Mouse (Mus musculus) ES-E14 (cell line): ENCODE measurements at regions not wholly inside any gene's neighbourhood (a gene's known extent, or its start where the extent isn't known, plus 50 kb on each side); places are given as distances from the start of the nearest gene placed in this dataset.

Source experiments
- DNase-seq: peaks from one replicate; pipeline ENCODE4 v3.0.0-alpha.2; 2013; ENCODE audit warnings: low read depth, low spot score
- H3K27ac ChIP-seq: 2 replicates; pipeline ENCODE4 v1.5.1; 2012; ENCODE audit warnings: low read depth, mild to moderate bottlenecking, low read length, moderate library complexity, mixed read lengths; ENCODE audit not compliant: poor library complexity, insufficient read depth, severe bottlenecking
- H3K36me3 ChIP-seq: 2 replicates; pipeline ENCODE4 v1.6.1; 2012; ENCODE audit warnings: mild to moderate bottlenecking, low read length, moderate library complexity, mixed read lengths; ENCODE audit not compliant: control insufficient read depth, poor library complexity, insufficient read depth, severe bottlenecking
- H3K4me1 ChIP-seq, 2 experiments: fragments of 150-350 bp in 1 of 2; sonication (generic) in 1 of 2; 2 replicates each; pipeline ENCODE4 v1.6.1; 2012; ENCODE audit warnings: low read length in 2 of 2, mild to moderate bottlenecking in 1 of 2, mixed read lengths in 1 of 2; ENCODE audit not compliant: control insufficient read depth in 2 of 2, insufficient read depth in 2 of 2, poor library complexity in 1 of 2
- H3K4me3 ChIP-seq, 2 experiments: fragments of 150-350 bp in 1 of 2; sonication (generic) in 1 of 2; 2 replicates each; pipeline ENCODE4 v1.5.1; 2012; ENCODE audit warnings: low read length in 2 of 2, low read depth in 1 of 2, mild to moderate bottlenecking in 1 of 2, mixed read lengths in 1 of 2; ENCODE audit not compliant: insufficient read depth in 1 of 2, poor library complexity in 1 of 2, severe bottlenecking in 1 of 2
- H3K9ac ChIP-seq: 2 replicates; pipeline ENCODE4 v1.6.1; 2012; ENCODE audit warnings: low read depth, mild to moderate bottlenecking, low read length, mixed read lengths; ENCODE audit not compliant: poor library complexity, insufficient read depth, severe bottlenecking
- H3K9me3 ChIP-seq: fragments of 150-350 bp; sonication (generic); 2 replicates; pipeline ENCODE4 v1.6.1; 2012; ENCODE audit warnings: low read depth, mild to moderate bottlenecking, low read length; ENCODE audit not compliant: control insufficient read depth, insufficient read depth
- CHD2 ChIP-seq: IDR thresholded peaks from 2 replicates; pipeline ENCODE4 v1.6.1; 2014; ENCODE audit warnings: mild to moderate bottlenecking, low read depth, low read length, inconsistent platforms
- HCFC1 ChIP-seq: IDR thresholded peaks from 2 replicates; pipeline ENCODE4 v1.6.1; 2012; ENCODE audit warnings: low read length, inconsistent platforms, borderline replicate concordance; ENCODE audit not compliant: insufficient read depth
- MAFK ChIP-seq: IDR thresholded peaks from 2 replicates; pipeline ENCODE4 v1.6.1; 2014; ENCODE audit warnings: mild to moderate bottlenecking, low read depth, low read length, inconsistent platforms; ENCODE audit not compliant: insufficient read depth
- ZC3H11A ChIP-seq: IDR thresholded peaks from 2 replicates; pipeline ENCODE4 v1.6.1; 2012; ENCODE audit warnings: low read depth, mild to moderate bottlenecking, inconsistent platforms, low read length, borderline replicate concordance
- ZNF384 ChIP-seq: IDR thresholded peaks from 2 replicates; pipeline ENCODE4 v1.6.1; 2012; ENCODE audit warnings: low read depth, low read length, inconsistent platforms
- in situ Hi-C, 2 experiments: fragments of 600-800 bp; cut with MboI; formaldehyde crosslinking; loops; one replicate each; pipeline ENCODE4 v1.15.1; 2025; ENCODE audit warnings: low sequenced_read_pairs in 2 of 2, inconsistent platforms in 1 of 2; ENCODE audit not compliant: unreplicated experiment in 2 of 2

GRCm38 (mm10) chr2:39558193-39558592, 331.9 kb upstream of the Ppp6c start:
- Histone ChIP-seq H3K4me1 (no peaks in the 10 kb centered on the region), H3K9ac (no peak overlapping the region), H3K4me3 (no peak overlapping the region), H3K36me3 (no peaks in the 10 kb centered on the region), H3K27ac (no peak overlapping the region), H3K9me3 (no peaks in the 10 kb centered on the region)
- DNase-seq: no peak
- TF ChIP-seq ZC3H11A (no peak), HCFC1 (no peak), MAFK (no peak), ZNF384 (no peak), CHD2 (no peak)
- in situ Hi-C loops: no loop called here

GRCm38 (mm10) chr2:39507984-39508383, 281.7 kb upstream of the Ppp6c start:
- H3K9me3 ChIP-seq: no peaks in the 10 kb centered on the region
- no peaks in the 10 kb centered on the region for H3K4me1 ChIP-seq
- no peak overlapping the region for H3K4me3 ChIP-seq
- DNase-seq: no peak
- TF ChIP-seq ZNF384 (no peak), ZC3H11A (no peak), HCFC1 (no peak), CHD2 (no peak), MAFK (no peak)
- H3K9ac ChIP-seq: no peak overlapping the region
- no peak overlapping the region for H3K27ac ChIP-seq
- H3K36me3 ChIP-seq: no peaks in the 10 kb centered on the region
- in situ Hi-C loops: no loop called here

GRCm38 (mm10) chr2:39483208-39483912, 257.1 kb upstream of the Ppp6c start:
- Histone ChIP-seq H3K4me3 (no peak overlapping the region), H3K36me3 (no peaks in the 10 kb centered on the region), H3K9ac (no peak overlapping the region), H3K27ac (no peak overlapping the region), H3K4me1 (peaks cover 0 to 3% of the 10 kb centered on the region in 2 experiments; a peak in 1 of 4 replicates), H3K9me3 (no peaks in the 10 kb centered on the region)
- in situ Hi-C loops: no loop called here
- TF ChIP-seq ZC3H11A (no peak), ZNF384 (peak; percentile 82), CHD2 (no peak), HCFC1 (no peak), MAFK (no peak)
- no peak for DNase-seq

GRCm38 (mm10) chr2:39482608-39483007, 256.4 kb upstream of the Ppp6c start:
- peaks cover 2% of the 10 kb centered on the region for H3K9me3 ChIP-seq
- in situ Hi-C loops: no loop called here
- no peaks in the 10 kb centered on the region for H3K36me3 ChIP-seq
- peaks cover 0 to 3% of the 10 kb centered on the region in 2 experiments; a peak in 1 of 4 replicates for H3K4me1 ChIP-seq
- TF ChIP-seq MAFK: no peak
- TF ChIP-seq CHD2: no peak
- no peak for TF ChIP-seq ZNF384
- no peak for TF ChIP-seq HCFC1
- no peak for TF ChIP-seq ZC3H11A
- H3K9ac ChIP-seq: no peak overlapping the region
- H3K4me3 ChIP-seq: no peak overlapping the region
- no peak overlapping the region for H3K27ac ChIP-seq
- no peak for DNase-seq
